In the genomic region with DNA sequence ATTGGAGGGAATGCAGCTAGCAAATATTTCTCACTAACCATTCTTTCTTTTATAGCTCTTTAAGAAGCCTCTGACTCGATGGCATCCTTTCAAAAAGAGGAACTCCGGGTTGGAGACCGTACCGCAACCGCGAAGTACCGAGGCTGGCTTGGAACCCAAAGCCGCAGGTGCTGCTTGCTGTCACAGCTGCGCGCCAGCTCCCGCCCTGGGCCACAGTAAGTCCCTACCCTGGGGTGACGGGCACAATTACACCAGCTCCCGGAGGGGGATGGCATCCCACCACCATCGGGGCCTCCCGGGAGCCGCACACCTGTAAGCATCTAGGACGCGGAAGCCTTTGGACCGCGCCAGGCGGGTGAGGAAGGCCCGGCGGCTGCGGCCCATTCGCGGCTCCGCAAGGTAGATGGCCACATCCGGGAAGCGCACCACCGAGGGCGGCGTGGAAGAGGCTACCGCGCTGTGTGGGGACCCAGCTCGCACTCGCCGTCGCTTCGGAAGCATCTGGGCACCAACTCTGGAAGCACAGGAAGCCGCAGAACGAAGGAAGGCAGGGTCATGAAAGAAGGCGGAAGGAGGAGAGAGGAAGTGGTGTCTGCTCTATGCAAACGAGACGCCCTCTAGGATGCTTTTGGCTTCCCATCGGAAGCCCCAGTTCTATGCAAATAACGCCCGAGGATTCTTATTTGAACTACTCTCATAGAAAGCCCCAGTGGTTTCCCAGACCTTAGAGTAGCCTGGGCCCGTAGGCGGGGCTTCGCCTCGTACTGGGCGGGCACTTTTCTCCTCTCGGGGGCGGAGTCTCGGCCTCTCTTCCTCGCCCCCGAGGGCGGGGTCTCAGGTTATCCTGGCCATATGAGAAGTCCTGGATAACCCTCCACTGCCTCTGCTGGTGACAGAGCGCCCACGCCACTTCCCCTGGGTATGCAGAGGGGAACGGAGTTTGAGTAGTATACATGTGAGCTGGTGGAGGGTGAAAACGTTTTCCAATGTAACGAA, we compare ENCODE assay signal across 8 mouse cellular contexts. TPM values are rescaled to one million over a fixed set of nuclear protein-coding genes. Genes with fewer than 3 reads are reported as not detected.
A peak's percentile ranks its signal among the peaks of the same experiment; 100 is the strongest.
DNase-seq lines count a peak whose midpoint lies in the region; ATAC-seq and TF ChIP-seq lines count a peak whose summit lies in the region.

TSS of gene Polm (minus strand) at position 766 of the 996 bp plus-strand sequence.

- TF ChIP-seq POLR2A in bone marrow macrophage, adult 2 months (IDR thresholded peaks at IDR 0.05; ENCODE audit: borderline replicate concordance, low read depth, low read length) = no peak
- TF ChIP-seq POLR2A in embryonic fibroblast, embryonic 13.5 days (IDR thresholded peaks at IDR 0.05; ENCODE audit: low read depth, low read length) = peak; percentile 80

- peak within 1 kb of the TSS; percentile 88 for H3K4me2 ChIP-seq in kidney, embryonic 14.5 days (replicated peaks; ENCODE audit: low read depth, low read length)
- H3K4me2 ChIP-seq in limb, embryonic 15.5 days = peak within 1 kb of the TSS; percentile 82

- H3K36me3 ChIP-seq in kidney, embryonic 14.5 days (ENCODE audit: control insufficient read depth, insufficient read depth, low read length) = peaks cover 11% of the 10 kb centered on the region; the same call in 1 of the 2 replicates
- H3K36me3 ChIP-seq in limb, embryonic 15.5 days = peaks cover 20% of the 10 kb centered on the region

- under 1% methylated on average over 63 of the region's 63 CpGs for WGBS in kidney, embryonic 14.5 days
- WGBS in limb, embryonic 15.5 days = under 1% methylated on average over 63 of the region's 63 CpGs

- H3K27me3 ChIP-seq in kidney, embryonic 14.5 days (ENCODE audit: control insufficient read depth, insufficient read depth, low read length) = no peaks in the 10 kb centered on the region
- no peaks in the 10 kb centered on the region for H3K27me3 ChIP-seq in limb, embryonic 15.5 days

- H3K9me3 ChIP-seq in kidney, embryonic 14.5 days (ENCODE audit: control insufficient read depth, low read length) = no peaks in the 10 kb centered on the region
- no peaks in the 10 kb centered on the region for H3K9me3 ChIP-seq in limb, embryonic 15.5 days

- peak within 1 kb of the TSS; percentile 68 for H3K4me3 ChIP-seq in bone marrow macrophage, adult 2 months (ENCODE audit: insufficient read depth, low read length)
- H3K4me3 ChIP-seq in embryonic fibroblast, embryonic 13.5 days (ENCODE audit: insufficient read depth, low read length) = peak within 1 kb of the TSS; percentile 72
- H3K4me3 ChIP-seq in kidney, embryonic 14.5 days (ENCODE audit: low read length) = peak within 1 kb of the TSS; percentile 74
- H3K4me3 ChIP-seq in limb, embryonic 15.5 days = peak within 1 kb of the TSS; percentile 61

- TF ChIP-seq CTCF in bone marrow macrophage, adult 2 months (IDR thresholded peaks at IDR 0.05; ENCODE audit: low read depth, low read length) = peak; percentile 50
- TF ChIP-seq CTCF in embryonic fibroblast, embryonic 13.5 days (IDR thresholded peaks at IDR 0.05; ENCODE audit: borderline replicate concordance, insufficient read depth, low read length) = peak; percentile 62; the same call in 1 of the 2 replicates

- peak; percentile 95 for DNase-seq in A20 (ENCODE audit: low read depth, low spot score)
- DNase-seq in heart, adult 9 months (ENCODE audit: low spot score in 2 of 2) = peak; percentile 93 to 95
- DNase-seq in monocyte, adult 2 months (ENCODE audit: low read depth in 1 of 2, low spot score in 2 of 2) = peak; percentile 82 to 85
- peak; percentile 88 to 92 for DNase-seq in spleen, postnatal 36 days (ENCODE audit: low spot score in 2 of 2)

- H3K9ac ChIP-seq in kidney, embryonic 14.5 days (ENCODE audit: low read depth, low read length) = peak within 1 kb of the TSS; percentile 70
- peak within 1 kb of the TSS; percentile 64 for H3K9ac ChIP-seq in limb, embryonic 15.5 days

- peaks cover 4% of the 10 kb centered on the region; the same call in 1 of the 2 replicates for H3K4me1 ChIP-seq in bone marrow macrophage, adult 2 months (ENCODE audit: control insufficient read depth, insufficient read depth, low read length)
- H3K4me1 ChIP-seq in embryonic fibroblast, embryonic 13.5 days (ENCODE audit: control insufficient read depth, insufficient read depth, low read length) = peaks cover 7% of the 10 kb centered on the region; the same call in 1 of the 2 replicates
- H3K4me1 ChIP-seq in kidney, embryonic 14.5 days (ENCODE audit: control insufficient read depth, insufficient read depth, low read length) = no peaks in the 10 kb centered on the region; the same call in 1 of the 2 replicates
- H3K4me1 ChIP-seq in limb, embryonic 15.5 days = peaks cover 18% of the 10 kb centered on the region; the same call in 1 of the 2 replicates

- ATAC-seq in kidney, embryonic 14.5 days (ENCODE audit: low FRiP score, low TSS enrichment) = peak; percentile 97
- peak; percentile 93 for ATAC-seq in limb, embryonic 15.5 days (ENCODE audit: insufficient number of reproducible peaks, low FRiP score, low TSS enrichment, low read depth)

- H3K27ac ChIP-seq in bone marrow macrophage, adult 2 months (ENCODE audit: insufficient read depth, low read depth, low read length) = peak within 1 kb of the TSS; percentile 75
- peak within 1 kb of the TSS; percentile 73 for H3K27ac ChIP-seq in embryonic fibroblast, embryonic 13.5 days (ENCODE audit: insufficient read depth, low read length)
- peak within 1 kb of the TSS; percentile 80 for H3K27ac ChIP-seq in kidney, embryonic 14.5 days (ENCODE audit: low read depth, low read length)
- peak within 1 kb of the TSS; percentile 86 for H3K27ac ChIP-seq in limb, embryonic 15.5 days

RNA-seq across cellular contexts. Expression of gene Polm, which starts in this region (rescaled TPM):
- polyA plus RNA-seq in bone marrow macrophage, adult 2 months (2012; ENCODE audit: insufficient read depth, insufficient read length, missing spikeins) = 11.4 and 14.4 TPM in 2 replicates
- 9.9 and 13.0 TPM in 2 replicates for polyA plus RNA-seq in embryonic fibroblast, embryonic 13.5 days (2011; ENCODE audit: insufficient read length, low read depth, missing spikeins)
- 6.6 and 9.1 TPM in 2 replicates for polyA plus RNA-seq in kidney, embryonic 14.5 days (2014; fragmentation: Nextera tagmentation; extraction: Ambion mirVana)
- 10.4 and 11.6 TPM in 2 replicates for polyA plus RNA-seq in limb, embryonic 15.5 days (2015; fragmentation: Nextera tagmentation; extraction: Ambion mirVana)

Comparison
In these comparisons a context has a peak if more than half of its experiments do, and no peak if none do; other contexts are left out.
1. Peak in every context shown above with its lines: DNase-seq, ATAC-seq, H3K4me3 ChIP-seq and H3K27ac ChIP-seq.